Mouse (Mus musculus) liver, postnatal 0 days (tissue): ENCODE measurements around the gene Sftpa1. TPM values are rescaled to one million over a fixed set of nuclear protein-coding genes. Genes with fewer than 3 reads are reported as not detected.

Experiments used
- ATAC-seq: fragments of 200-750 bp; cut with Nextera tagmentation; 2 replicates; pipeline ENCODE4 v1.8.0; 2017; ENCODE audit warnings: mild to moderate bottlenecking, moderate library complexity
- DNase-seq: peaks from one replicate; pipeline ENCODE4 v3.0.0-alpha.2; 2016
- H3K27ac ChIP-seq: fragments of 300-500 bp; sonication (generic); 2 replicates; pipeline ENCODE4 v1.5.1; 2014; ENCODE audit warnings: antibody characterized with exemption, moderate library complexity, mild to moderate bottlenecking, low read depth
- H3K27me3 ChIP-seq: fragments of 300-500 bp; sonication (generic); 2 replicates; pipeline ENCODE4 v1.6.1; 2014; ENCODE audit warnings: low read length, control low read depth, mixed read lengths; ENCODE audit not compliant: insufficient read depth
- H3K36me3 ChIP-seq: fragments of 300-500 bp; sonication (generic); replicated peaks from 2 replicates; pipeline ENCODE4 v1.6.1; 2014; ENCODE audit warnings: mild to moderate bottlenecking, control low read depth, low read length, moderate library complexity, mixed read lengths; ENCODE audit not compliant: insufficient read depth
- H3K4me1 ChIP-seq: fragments of 300-500 bp; sonication (generic); 2 replicates; pipeline ENCODE4 v1.6.1; 2014; ENCODE audit warnings: antibody characterized with exemption, mild to moderate bottlenecking, control low read depth; ENCODE audit not compliant: insufficient read depth
- H3K4me2 ChIP-seq: fragments of 300-500 bp; sonication (generic); 2 replicates; pipeline ENCODE4 v1.6.1; 2014; ENCODE audit warnings: low read depth, mild to moderate bottlenecking, low read length, moderate library complexity, mixed read lengths
- H3K4me3 ChIP-seq: fragments of 300-500 bp; sonication (generic); 2 replicates; pipeline ENCODE4 v1.5.1; 2014; ENCODE audit warnings: low read depth, low read length
- H3K9ac ChIP-seq: fragments of 300-500 bp; sonication (generic); replicated peaks from 2 replicates; pipeline ENCODE4 v1.6.1; 2014; ENCODE audit warnings: mild to moderate bottlenecking, moderate library complexity
- H3K9me3 ChIP-seq: fragments of 300-500 bp; sonication (generic); 2 replicates; pipeline ENCODE4 v1.6.1; 2016; ENCODE audit warnings: mild to moderate bottlenecking, control low read depth, low read length, mixed read lengths
- CTCF ChIP-seq: sonication (generic); IDR thresholded peaks from 2 replicates; pipeline ENCODE4 v1.5.1; 2016; ENCODE audit warnings: antibody characterized with exemption, low read depth
- EP300 ChIP-seq: IDR thresholded peaks from 2 replicates; pipeline ENCODE4 v1.6.1; 2016; ENCODE audit warnings: antibody characterized with exemption, low read depth, mild to moderate bottlenecking
- WGBS: fragments of 180-500 bp; shearing (Covaris S2); extraction: QIAGEN DNeasy Blood & Tissue Kit; methylation state at CpG from one replicate; pipeline ENCODE4 v1.1.7; 2014; ENCODE audit not compliant: insufficient replicate concordance; 5-methylcytosine and 5-hydroxymethylcytosine counted together
- polyA plus RNA-seq: library from polyadenylated mRNA; unstranded; fragments of >200 nt; fragmentation: Nextera tagmentation; extraction: Ambion mirVana; gene quantifications from 2 replicates; pipeline ENCODE4 v1.2.1, GENCODE M21; 2015

Sftpa1 gene
- polyA plus RNA-seq, 1 experiment from 2014 or later, result 0.33 TPM

DNA sequence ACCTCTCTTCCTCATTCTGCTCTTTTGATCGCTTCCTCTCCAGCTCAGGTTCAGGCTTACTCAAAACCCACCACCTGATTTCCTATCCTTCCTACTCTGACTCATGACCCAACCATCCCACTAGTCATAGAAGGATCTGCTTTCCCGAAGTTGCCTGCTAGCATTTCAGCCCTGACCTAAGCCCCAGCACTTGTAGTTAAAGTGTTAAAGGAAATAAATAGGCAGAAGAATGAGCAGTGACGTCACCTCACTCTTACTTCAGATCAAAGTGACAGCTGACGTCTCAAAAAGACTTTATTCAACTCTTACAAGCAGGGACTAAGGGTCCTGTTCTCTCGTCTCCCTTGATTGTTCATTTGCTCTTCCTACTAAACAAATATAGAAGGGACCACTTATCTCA is 35.7 kb downstream of the Sftpa1 start:
- H3K9ac ChIP-seq, result no peak overlapping the region
- H3K4me1 ChIP-seq, result no peaks in the 10 kb centered on the region
- no peak overlapping the region for H3K27ac ChIP-seq
- DNase-seq, result no peak
- H3K4me3 ChIP-seq, result no peak overlapping the region
- ATAC-seq, result no peak
- TF ChIP-seq CTCF (no peak), EP300 (no peak)
- no peaks in the 10 kb centered on the region for H3K9me3 ChIP-seq
- H3K36me3 ChIP-seq, result no peaks in the 10 kb centered on the region
- WGBS, result 32% methylated on average over 5 of the region's 5 CpGs
- no peak overlapping the region for H3K4me2 ChIP-seq
- no peaks in the 10 kb centered on the region for H3K27me3 ChIP-seq

DNA sequence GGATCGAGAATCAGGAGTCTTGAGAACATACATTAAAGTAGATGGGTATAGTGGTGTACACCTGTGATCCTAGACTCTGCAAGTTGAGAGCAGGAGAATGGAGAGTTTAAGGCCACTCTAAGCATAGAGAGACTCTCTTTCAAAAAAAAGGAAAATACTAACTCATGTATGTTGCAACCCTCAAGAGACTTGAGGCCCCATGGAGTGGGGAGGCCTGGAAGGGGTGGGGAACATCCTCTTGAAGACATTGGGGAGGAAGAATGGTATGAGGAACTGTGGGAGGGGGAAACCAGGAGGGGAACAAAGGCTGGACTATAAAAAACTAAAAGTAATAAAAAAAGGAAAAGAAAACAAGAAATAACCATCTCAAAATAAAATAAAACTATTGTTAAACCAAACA is 37.0 kb downstream of the Sftpa1 start:
- Histone ChIP-seq H3K9ac (no peak overlapping the region), H3K36me3 (no peaks in the 10 kb centered on the region), H3K27me3 (no peaks in the 10 kb centered on the region), H3K4me3 (no peak overlapping the region), H3K4me2 (no peak overlapping the region), H3K4me1 (no peaks in the 10 kb centered on the region), H3K27ac (no peak overlapping the region), H3K9me3 (no peaks in the 10 kb centered on the region)
- DNase-seq (no peak), ATAC-seq (no peak)
- WGBS, result 70% methylated on average over 1 of the region's 1 CpGs
- TF ChIP-seq EP300, result no peak
- no peak for TF ChIP-seq CTCF

DNA sequence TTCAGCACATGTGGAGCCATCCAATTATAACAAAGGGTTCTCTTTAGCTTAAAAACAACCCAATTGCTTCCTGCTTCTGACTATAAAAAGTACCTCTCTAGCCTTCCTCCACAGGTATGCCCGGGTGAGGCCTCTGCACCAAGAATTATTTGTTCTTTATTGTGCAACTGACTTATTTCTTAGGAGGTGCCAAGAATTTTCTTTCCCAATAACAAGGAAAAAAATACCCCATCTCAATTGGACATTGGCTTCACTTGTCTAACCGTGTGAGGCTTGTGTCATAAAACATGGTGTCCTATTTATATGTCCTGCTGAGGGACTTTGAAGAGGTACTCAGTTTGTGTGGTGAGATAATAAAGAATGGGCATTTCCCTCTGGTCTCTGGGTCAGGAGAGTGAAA is 38.9 kb downstream of the Sftpa1 start:
- Histone ChIP-seq H3K4me3 (no peak overlapping the region), H3K36me3 (no peaks in the 10 kb centered on the region), H3K9ac (no peak overlapping the region), H3K4me1 (0 out of 2 replicates have a peak, but pooled peaks cover 3% of the 10 kb centered on the region), H3K4me2 (no peak overlapping the region), H3K9me3 (no peaks in the 10 kb centered on the region), H3K27ac (peak overlapping the region; percentile 51; the same call in 1 of the 2 replicates), H3K27me3 (no peaks in the 10 kb centered on the region)
- 58% methylated on average over 2 of the region's 2 CpGs for WGBS
- ATAC-seq (peak; percentile 76), DNase-seq (no peak)
- no peak for TF ChIP-seq CTCF
- peak; percentile 30; the same call in 1 of the 2 replicates for TF ChIP-seq EP300

DNA sequence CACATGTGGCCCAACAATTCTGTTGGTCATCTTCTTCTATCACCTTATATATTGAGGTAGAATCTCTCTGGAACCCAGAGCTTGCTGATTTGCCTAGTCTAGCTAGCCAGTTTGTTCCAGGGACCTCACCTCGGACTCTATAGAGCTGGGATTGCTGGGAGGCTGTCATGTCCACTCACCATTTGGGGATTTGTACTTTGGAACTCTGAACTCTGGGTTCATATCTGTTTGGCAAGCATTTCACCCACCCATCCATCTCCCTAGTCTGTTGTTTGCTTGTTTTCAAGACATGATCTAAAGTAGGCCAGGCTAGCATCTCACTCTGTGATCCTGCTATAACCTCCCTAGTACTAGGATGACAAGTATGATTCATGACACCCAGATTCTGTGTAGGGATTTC is 43.2 kb downstream of the Sftpa1 start:
- DNase-seq (no peak), ATAC-seq (peak; percentile 75)
- WGBS, result 52% methylated on average over 1 of the region's 1 CpGs
- Histone ChIP-seq H3K36me3 (no peaks in the 10 kb centered on the region), H3K27ac (no peak overlapping the region), H3K4me3 (no peak overlapping the region), H3K9ac (no peak overlapping the region), H3K4me2 (no peak overlapping the region), H3K4me1 (0 out of 2 replicates have a peak, but pooled peaks cover 5% of the 10 kb centered on the region), H3K9me3 (no peaks in the 10 kb centered on the region), H3K27me3 (no peaks in the 10 kb centered on the region)
- TF ChIP-seq CTCF, result no peak

DNA sequence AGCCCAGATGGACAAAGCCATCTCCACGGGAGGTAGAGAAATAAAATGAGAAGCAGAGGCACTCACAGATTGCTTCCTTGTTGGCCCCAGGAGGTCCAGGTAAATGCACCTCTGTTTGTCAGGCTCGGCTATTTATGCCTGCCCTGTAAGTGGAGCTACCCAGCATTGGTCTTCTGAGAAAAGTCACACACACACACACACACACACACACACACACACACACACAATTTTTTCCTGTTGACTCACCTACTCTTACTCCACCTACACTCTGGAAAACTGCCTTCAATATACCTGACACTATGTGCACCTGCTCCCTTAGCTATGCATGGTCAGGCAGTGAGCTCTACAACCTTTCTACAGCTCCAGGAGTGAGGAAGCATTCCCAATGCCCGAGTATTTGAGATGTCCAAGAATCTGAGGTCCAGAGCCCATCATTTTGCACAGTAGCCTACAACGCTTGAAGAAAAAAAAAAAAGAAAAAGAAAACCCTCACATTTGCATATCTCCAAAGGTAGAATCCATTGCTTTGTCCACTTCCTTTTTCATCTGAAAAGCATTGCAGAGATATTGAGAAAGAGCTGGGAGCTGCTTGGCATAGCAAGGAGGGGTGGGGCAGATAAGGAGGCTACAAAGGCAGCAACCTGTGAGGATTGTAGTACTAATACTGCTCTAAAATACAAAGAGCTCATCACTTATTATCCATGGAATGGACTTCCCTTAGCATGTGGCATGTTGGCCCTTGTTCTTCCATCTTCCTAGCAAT is 53.7 kb downstream of the Sftpa1 start, which contains the start of gene Sftpd:
TSS of gene Sftpd (minus strand) at position 91 of the 763 bp plus-strand sequence.
- TF ChIP-seq EP300 (no peak), CTCF (no peak)
- Histone ChIP-seq H3K27ac (no peak within 1 kb of the TSS), H3K36me3 (no peaks in the 10 kb centered on the region), H3K4me1 (no peaks in the 10 kb centered on the region), H3K9me3 (no peaks in the 10 kb centered on the region), H3K27me3 (no peaks in the 10 kb centered on the region), H3K4me3 (no peak within 1 kb of the TSS), H3K9ac (no peak within 1 kb of the TSS), H3K4me2 (no peak within 1 kb of the TSS)
- WGBS, result 70% methylated on average over 4 of the region's 4 CpGs
- ATAC-seq, result no peak
- no peak for DNase-seq

Other genes with a start within 250 kb of the Sftpa1 start
- gene Sh2d4b, start 238.5 kb upstream of the Sftpa1 start, polyA plus RNA-seq, result 0.05 and 0.13 TPM in 2 replicates
- 22.0 and 24.9 TPM in 2 replicates for gene Tspan14, start 165.0 kb upstream of the Sftpa1 start, polyA plus RNA-seq
- 80.4 and 85.0 TPM in 2 replicates for gene Fam213a, start 118.0 kb upstream of the Sftpa1 start, polyA plus RNA-seq
- not detected in 2 replicates for gene Dydc2, start 62.6 kb upstream of the Sftpa1 start, polyA plus RNA-seq
- not detected in 2 replicates for gene Dydc1, start 58.9 kb upstream of the Sftpa1 start, polyA plus RNA-seq
- gene Mat1a, start 26.7 kb upstream of the Sftpa1 start, polyA plus RNA-seq, result 1,129 and 1,137 TPM in 2 replicates
- 66.5 and 67.0 TPM in 2 replicates for gene Mbl1, start 19.7 kb downstream of the Sftpa1 start, polyA plus RNA-seq
- 1.9 and 2.0 TPM in 2 replicates for gene Sftpd, start 53.4 kb downstream of the Sftpa1 start, polyA plus RNA-seq
- not detected in 2 replicates for gene Gm2832, start 147.0 kb downstream of the Sftpa1 start, polyA plus RNA-seq
- gene Gm5798, start 216.8 kb downstream of the Sftpa1 start, polyA plus RNA-seq, result not detected in 2 replicates